Mouse (Mus musculus): ENCODE measurements around the gene Lgi2.

Gene Lgi2

DNA sequence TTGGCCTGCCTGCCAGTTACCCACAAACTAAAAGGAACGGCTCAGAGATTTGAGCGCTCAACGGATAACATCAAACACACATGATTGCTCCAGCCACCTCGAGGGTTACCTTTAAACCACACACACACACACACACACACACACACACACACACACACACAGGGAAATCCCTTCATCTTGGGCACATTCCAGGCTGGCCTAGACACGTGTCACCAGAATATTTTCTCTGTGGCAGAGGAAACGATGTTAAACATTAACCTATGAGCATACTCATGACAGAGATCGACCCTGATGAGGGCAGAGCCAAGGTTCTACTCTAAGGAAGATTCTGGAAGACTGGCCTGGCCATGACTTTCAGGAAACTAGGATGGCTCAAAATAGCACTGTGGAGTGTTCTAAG, 29.2 kb downstream of the Lgi2 start:
- no peak for DNase-seq (ENCODE audit: low spot score in 2 of 2)

DNA sequence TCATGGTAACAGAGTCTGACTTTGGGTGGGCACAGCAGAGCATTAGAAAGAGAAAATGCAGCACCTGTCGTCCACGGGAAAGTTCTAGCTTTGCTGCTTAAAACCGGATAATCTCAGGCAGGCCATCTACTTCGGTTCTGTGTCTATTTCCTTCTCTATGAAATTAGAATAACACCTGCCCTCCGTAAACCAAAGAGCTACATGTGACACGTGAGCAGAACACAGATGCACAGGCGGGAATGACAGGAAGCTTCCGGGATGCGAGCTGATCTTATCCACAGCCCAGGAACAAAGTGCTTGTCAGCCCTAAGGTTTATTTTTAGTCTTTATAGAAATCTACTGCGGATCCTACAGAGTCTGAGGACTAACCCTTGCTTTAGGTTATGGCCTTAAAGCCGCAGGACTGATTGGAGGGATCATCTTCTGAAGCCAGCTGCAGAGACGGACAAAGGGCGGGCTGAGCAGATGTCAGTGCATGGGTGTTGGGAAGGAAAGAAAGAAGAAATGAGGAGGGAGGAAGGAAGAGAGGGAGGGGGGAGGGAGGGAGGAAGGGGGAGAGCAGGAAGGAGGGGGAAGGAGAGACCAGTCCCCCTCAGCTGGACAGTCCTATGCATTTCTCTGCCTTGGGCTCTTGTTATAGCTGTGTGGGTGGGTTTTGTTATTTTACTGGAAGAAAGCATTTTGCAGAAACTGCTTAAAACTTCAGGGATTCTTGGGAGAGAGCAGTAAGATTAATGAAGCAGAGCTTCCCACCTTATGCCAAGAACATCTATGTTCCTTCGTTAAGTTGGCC, 31.3 kb downstream of the Lgi2 start:
- no peak for DNase-seq (ENCODE audit: low spot score in 2 of 2)

DNA sequence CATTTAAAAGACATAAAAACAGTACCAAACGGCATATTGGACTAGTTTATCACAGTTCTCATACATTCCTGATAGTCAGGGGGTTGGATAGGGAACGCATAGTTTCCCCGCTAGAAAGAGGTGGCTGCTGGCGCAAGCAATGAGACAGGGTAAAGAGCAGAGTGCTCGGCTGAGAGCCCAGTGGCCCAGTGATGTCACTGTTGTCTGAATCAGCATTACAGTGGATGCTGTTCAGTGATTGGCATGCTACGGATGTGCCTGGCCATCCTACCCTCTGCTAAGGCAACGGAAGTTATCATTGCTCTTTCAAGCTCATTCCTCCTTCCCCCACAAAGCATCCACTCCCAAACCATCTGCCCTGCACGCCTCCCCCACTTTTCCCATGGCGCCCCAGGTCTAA, 32.6 kb downstream of the Lgi2 start:
- no peak for DNase-seq (ENCODE audit: low spot score in 2 of 2)

DNA sequence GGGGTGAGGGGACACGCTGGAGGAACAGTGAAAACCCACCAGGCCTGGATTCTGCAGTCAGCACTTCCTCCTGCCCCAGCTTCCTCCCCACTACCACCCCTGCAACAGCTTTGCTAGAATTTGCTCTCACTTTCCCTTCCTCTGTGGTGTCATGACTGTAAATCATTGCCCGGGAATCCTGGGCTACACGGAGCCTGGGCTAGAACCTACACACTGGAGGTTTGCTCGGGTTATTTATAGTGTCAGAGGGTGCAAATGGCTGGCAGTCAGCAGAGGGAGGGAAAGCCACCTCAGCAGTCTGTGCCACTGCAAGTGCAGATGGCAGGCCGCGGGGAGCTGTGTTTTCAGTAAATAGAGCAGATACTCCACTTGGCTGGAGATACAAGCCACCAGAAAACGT, 37.7 kb downstream of the Lgi2 start:
- no peak for DNase-seq (ENCODE audit: low spot score in 2 of 2)

DNA sequence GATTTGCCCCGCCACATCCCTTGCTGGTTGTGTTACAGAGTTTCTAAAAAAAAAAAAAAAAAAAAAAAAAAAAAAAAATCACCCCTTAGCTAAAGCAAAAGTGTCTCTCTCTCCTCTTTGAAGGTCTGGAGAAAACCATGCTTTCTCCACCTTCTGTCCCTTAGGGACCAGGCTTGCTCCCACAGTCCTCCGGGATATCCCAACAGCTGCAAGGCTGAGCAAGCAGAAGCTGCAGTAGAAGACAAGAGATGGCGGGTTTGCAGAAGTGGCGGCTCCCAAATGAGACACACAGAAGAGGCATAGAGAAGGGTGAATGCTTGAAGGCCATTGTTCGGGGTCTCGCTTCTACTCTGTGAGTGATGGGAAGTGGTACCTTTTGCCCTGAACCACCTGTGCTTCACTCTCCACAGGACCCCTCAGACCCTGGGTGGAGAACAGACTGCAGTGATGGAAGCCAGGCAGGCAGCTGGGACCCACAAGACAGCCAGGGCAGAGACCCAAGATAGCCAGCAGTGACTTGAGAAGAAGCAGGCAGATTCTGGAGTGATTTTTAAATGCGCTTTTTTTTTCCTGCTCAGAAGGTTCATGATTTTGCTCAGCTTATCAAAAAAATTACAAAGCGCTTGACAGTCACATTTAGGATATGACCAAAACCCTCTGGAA, 39.8 kb downstream of the Lgi2 start:
- DNase-seq (ENCODE audit: low spot score in 2 of 2) = no peak

DNA sequence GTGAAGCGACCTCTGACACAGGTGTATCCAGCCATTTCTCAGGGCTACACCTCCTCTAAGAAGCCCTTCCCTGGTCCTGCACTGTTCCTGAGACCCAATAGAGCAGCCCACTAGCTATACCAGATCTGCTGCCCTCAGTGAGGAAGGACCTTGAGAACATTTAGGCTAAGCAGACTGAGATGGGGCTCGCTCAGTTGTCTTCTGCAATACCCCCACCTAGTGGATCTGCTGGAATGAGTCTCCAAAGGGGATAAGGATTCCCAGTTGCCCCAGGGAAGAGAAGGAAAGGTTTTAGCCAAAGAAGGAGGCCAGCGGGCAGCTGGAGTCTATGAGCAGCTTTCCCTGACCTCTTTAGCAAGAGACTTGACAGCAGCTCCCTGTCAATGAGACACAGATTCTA, 42.1 kb downstream of the Lgi2 start:
- no peak for DNase-seq (ENCODE audit: low spot score in 2 of 2)

DNA sequence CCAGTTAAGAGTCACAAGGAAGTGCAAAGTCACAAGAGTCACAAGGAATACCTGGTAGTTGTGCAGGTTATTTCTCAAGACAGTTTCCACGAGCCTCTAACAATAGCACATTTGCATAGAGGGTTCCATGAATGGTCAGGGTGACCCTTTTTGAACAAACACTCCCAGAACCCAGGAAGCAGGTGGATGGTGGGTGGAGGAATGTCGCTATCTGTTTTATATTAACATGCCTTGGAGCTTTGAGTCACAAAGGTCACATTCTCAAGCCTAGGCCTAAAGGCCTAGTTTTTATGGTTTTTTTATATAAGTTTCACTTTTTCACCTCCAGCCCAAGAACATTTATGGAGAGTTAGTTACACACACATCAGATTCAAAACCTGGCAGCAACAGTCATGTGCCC, 46.3 kb downstream of the Lgi2 start:
- DNase-seq (ENCODE audit: low spot score in 2 of 2) = no peak

DNA sequence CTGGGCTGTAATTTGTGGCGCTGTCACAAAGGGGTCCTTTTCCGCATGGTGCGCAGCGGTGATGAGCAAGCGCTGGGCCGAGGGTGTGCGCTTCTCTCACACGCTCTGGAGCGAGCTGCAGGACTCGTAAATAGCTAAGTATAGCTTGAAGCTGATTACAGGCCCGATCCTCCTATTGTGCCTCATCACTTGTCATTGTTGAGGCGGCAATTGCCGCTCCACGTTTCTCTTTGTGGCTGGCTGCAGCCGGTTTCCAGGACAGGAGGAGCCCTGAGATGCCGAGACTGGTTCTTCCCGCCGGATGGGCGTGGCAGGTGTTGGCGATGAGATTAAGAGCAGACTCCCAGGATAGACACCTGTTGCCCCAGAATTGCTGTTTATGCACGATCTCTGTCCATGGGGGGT, 50.2 kb downstream of the Lgi2 start:
- DNase-seq (ENCODE audit: low spot score in 2 of 2) = no peak

DNA sequence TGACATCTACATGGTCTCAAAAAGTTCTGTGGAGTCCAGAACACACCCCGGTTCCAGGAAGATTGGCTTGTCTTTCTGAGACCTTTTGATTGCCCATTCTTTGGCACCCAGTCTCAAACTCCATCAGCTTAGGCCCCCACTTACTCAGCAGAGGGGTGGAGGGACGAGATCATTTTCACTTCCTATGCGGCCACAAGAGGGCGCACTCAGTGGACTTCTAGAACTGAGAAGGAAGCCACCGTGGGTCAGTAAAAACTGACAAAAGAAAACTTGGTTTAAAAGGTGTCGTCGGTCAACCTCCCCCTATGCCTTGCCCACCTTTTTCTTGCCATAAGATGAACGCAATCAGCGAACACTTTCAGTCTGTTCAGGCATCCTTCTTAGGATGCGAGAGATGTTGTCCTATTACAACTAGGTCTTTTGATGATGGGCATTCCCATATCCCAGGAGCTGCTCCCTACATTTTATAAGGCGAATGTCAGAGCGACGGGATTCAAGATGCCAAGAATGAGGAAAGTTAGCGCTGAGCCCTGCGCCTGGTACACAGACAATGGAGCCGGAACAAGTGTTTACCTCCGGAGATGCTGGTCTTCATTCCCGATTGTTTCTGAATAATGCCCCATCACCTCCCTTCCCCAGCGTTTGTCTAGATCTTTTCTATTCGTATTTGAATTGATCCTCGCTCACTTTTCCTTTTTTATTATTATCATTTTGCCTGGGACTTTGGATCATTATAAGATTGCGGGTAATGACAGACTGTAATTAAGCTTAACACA, 50.8 kb downstream of the Lgi2 start:
- peak; percentile 30 to 75 for DNase-seq (ENCODE audit: low spot score in 2 of 2)

DNA sequence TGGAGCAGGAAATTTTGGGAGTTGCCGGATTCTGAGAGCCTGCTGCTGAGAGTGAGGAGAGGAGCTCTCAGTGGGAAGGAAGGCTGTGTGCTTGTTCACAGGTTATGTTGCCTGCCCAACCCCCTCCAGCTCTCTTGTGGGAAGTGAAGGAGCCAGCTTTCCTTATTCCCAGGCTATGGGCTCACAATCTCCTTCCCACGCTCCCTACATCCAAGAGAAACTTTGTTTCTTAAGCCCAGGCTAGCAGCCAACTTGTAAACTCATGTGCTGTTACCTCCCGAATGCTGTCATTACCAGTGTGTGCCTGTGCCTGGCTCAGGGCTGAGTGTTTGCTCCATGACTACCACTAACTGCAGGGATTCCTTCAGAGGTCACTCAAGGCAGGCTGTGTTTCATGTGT, 55.2 kb downstream of the Lgi2 start:
- no peak for DNase-seq (ENCODE audit: low spot score in 2 of 2)

DNA sequence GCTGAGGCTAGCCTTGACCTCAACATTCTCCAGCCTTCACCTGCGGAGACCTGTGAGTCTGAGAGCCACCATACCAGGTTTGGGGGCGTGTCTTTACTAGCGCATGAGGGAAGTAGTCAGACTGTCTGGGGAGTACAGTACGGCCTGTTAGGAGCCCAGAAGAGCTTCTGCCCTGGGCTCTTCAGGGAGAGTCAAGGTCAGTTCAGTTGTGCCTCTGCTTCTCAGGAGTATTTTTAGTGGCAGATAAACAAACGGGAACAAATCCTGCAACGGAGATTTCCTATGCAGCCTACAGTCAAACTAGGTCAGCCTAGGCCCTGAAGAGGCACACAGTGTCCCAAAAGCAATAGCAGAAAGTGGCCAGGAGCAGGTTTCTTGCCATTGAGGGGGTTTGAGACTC, 56.8 kb downstream of the Lgi2 start:
- no peak for DNase-seq (ENCODE audit: low spot score in 2 of 2)

DNA sequence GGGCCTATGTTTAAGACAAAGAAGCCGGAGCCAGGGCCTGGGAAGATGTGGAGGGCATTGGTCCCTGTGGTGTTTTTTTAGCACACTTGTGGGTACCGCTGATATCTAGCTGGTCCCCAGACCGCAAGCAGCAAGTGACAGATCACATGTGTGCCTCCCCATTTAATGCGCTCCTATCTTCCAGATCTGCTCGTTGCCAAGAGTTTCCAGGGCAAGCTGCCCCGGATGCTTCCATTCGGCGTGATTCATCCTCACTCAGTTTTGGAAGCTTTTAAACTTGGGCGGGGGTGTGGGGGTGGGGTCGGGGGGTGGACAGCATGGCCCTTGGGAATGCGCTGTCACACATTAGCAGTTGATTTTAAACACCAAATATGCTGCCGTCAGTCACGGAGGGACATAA, 61.6 kb downstream of the Lgi2 start:
- no peak for DNase-seq (ENCODE audit: low spot score in 2 of 2)

DNA sequence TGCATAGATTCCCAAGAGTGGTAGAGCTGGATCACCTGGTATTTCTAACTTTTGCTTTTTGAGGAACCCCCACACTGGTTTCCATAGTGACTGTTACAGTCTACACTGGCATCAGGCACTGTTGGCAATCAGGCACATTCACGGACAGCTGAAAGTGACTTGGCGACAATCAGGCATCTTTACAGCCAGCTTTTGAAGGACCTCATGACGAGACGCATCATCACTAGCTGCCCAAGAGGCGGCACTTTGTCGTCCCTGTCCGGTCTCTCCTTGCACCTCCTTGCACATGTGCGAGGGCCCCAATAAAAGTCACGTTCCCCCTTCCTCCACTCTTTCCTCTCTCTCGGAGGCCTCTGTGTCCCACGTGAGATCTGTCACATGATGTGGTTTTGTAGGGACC, 62.1 kb downstream of the Lgi2 start:
- DNase-seq (ENCODE audit: low spot score in 2 of 2) = no peak

DNA sequence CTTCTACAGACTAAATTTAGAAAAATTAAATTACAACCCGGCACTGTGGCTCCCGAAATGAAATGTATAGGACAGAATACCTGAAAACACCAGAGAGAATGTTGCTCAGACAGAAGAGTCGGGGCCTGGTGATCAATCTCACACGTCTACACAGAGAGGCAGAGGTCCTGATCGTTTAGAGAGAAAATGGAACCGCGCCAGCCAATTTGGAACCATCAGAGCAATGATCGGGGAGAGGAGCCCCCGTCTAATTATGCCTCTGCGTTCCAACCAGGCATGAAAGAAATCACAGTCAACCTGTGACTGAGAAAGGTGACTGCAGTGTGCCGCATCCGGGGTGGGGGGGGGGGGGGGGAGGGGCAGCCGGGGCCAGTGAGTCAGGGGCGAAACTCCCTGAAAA, 70.6 kb downstream of the Lgi2 start:
- DNase-seq (ENCODE audit: low spot score in 2 of 2) = no peak

DNA sequence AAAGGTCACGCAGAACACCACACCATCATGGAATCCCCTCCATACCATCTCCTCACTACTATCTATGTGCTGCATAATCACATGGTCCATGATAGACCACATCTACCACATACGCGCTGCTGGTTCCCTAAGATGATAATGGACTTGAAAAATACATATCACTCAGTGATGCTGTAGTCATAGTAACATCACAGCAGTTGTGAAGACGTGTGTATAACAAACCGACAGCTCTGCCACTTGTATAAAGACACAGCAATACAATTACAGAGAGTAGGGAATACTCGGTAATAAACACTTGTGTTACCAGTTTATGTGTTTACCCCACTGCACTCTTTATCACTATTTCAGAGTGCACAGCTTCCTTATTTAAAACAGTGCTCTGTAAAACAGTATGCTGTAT, 74.8 kb downstream of the Lgi2 start:
- DNase-seq (ENCODE audit: low spot score in 2 of 2) = no peak

DNA sequence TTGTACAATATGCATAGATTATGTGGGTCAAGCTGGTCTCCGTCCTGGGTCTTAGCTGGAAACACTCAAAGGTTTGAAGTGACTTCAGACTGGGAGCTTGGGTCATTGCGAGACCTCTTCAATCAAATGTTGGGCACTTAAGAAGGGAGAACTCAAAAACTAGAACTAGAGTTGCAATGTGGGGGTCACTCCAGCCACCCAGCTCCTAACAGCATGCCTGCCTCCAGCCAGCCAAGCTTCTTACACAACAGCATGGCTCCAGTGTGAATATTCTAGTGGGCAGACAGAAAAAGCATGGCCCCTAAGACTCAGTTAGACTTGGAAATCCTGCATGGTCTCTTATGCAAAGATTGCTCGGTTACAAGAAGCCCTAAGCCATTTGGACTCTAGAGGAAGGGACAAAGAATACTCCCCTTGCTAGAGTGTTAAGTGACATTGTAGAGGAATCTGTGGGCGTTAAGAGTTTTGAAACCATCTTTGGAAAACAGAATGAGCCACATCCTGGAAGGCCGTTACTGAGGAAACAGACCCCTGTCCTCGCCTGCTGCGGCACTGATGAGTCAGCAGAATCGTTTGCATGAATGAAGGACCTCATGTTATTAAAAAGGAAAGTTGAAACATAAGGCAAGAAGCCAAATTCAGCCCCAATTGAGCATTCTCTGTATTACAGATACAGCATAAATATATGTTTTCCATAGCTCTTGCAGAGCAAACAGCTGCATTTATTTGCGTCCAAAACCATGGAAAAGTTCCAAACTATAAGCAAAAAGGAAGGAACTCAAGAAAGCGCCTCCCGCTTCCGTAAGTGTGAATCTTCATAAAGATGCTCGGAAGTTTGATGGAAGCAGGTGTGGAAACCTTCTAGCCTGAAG, 78.5 kb downstream of the Lgi2 start:
- DNase-seq (ENCODE audit: low spot score in 2 of 2) = no peak

Measured in spleen, postnatal 10 days (tissue).